Mouse (Mus musculus): Measurements from ENCODE around the gene Sostdc1. TPM values are rescaled to one million over a fixed set of nuclear protein-coding genes. Genes with fewer than 3 reads are reported as not detected.

Sostdc1 gene
- polyA plus RNA-seq, 1 experiment from 2014 or later = 0.18 TPM

- ATAC-seq (ENCODE audit: low read depth) = no peak
- no peaks in the 10 kb centered on the region for H3K27me3 ChIP-seq (ENCODE audit: control insufficient read depth, insufficient read depth, low read depth, low read length)
- no peak overlapping the region for H3K9ac ChIP-seq (ENCODE audit: low read depth, low read length)
- 60% methylated on average over 4 of the region's 4 CpGs for whole genome bisulfite sequencing (ENCODE audit: insufficient replicate concordance)
- H3K4me2 ChIP-seq (ENCODE audit: low read depth, low read length) = no peak overlapping the region
- no peaks in the 10 kb centered on the region for H3K36me3 ChIP-seq (ENCODE audit: control insufficient read depth, insufficient read depth)
- no peak overlapping the region for H3K27ac ChIP-seq (ENCODE audit: low read length)
- H3K4me1 ChIP-seq (ENCODE audit: control insufficient read depth, low read depth, low read length) = no peaks in the 10 kb centered on the region
- H3K9me3 ChIP-seq (replicated peaks; ENCODE audit: control insufficient read depth, low read length) = no peaks in the 10 kb centered on the region
- no peak overlapping the region for H3K4me3 ChIP-seq (ENCODE audit: low read depth, low read length)
Measured at GRCm38 (mm10) chr12:36344131-36344530, 30.2 kb downstream of the Sostdc1 start.

GRCm38 (mm10) chr12:36360064-36360463 lies 46.1 kb downstream of the Sostdc1 start:
- no peaks in the 10 kb centered on the region for H3K36me3 ChIP-seq (ENCODE audit: control insufficient read depth, insufficient read depth)
- no peak overlapping the region for H3K4me3 ChIP-seq (ENCODE audit: low read depth, low read length)
- H3K4me1 ChIP-seq (ENCODE audit: control insufficient read depth, low read depth, low read length) = no peaks in the 10 kb centered on the region
- no peaks in the 10 kb centered on the region for H3K27me3 ChIP-seq (ENCODE audit: control insufficient read depth, insufficient read depth, low read depth, low read length)
- ATAC-seq (ENCODE audit: low read depth) = no peak
- H3K9ac ChIP-seq (ENCODE audit: low read depth, low read length) = no peak overlapping the region
- WGBS (ENCODE audit: insufficient replicate concordance) = 72% methylated on average over 3 of the region's 3 CpGs
- no peak overlapping the region for H3K27ac ChIP-seq (ENCODE audit: low read length)
- no peaks in the 10 kb centered on the region for H3K9me3 ChIP-seq (replicated peaks; ENCODE audit: control insufficient read depth, low read length)
- no peak overlapping the region for H3K4me2 ChIP-seq (ENCODE audit: low read depth, low read length)

GRCm38 (mm10) chr12:36360693-36361092 lies 46.8 kb downstream of the Sostdc1 start:
- H3K9ac ChIP-seq (ENCODE audit: low read depth, low read length) = no peak overlapping the region

GRCm38 (mm10) chr12:36364013-36364412 lies 50.1 kb downstream of the Sostdc1 start:
- no peaks in the 10 kb centered on the region for H3K36me3 ChIP-seq (ENCODE audit: control insufficient read depth, insufficient read depth)
- 70% methylated on average over 4 of the region's 4 CpGs for WGBS (ENCODE audit: insufficient replicate concordance)
- no peaks in the 10 kb centered on the region for H3K4me1 ChIP-seq (ENCODE audit: control insufficient read depth, low read depth, low read length)
- H3K9me3 ChIP-seq (replicated peaks; ENCODE audit: control insufficient read depth, low read length) = no peaks in the 10 kb centered on the region
- H3K27ac ChIP-seq (ENCODE audit: low read length) = no peak overlapping the region
- H3K27me3 ChIP-seq (ENCODE audit: control insufficient read depth, insufficient read depth, low read depth, low read length) = no peaks in the 10 kb centered on the region
- H3K9ac ChIP-seq (ENCODE audit: low read depth, low read length) = no peak overlapping the region
- no peak overlapping the region for H3K4me3 ChIP-seq (ENCODE audit: low read depth, low read length)
- ATAC-seq (ENCODE audit: low read depth) = no peak
- H3K4me2 ChIP-seq (ENCODE audit: low read depth, low read length) = no peak overlapping the region

More at GRCm38 (mm10) chr12:36360693-36361092, 46.8 kb downstream of the Sostdc1 start:
- Histone ChIP-seq H3K9me3 (replicated peaks; ENCODE audit: control insufficient read depth, low read length) (no peaks in the 10 kb centered on the region), H3K27me3 (ENCODE audit: control insufficient read depth, insufficient read depth, low read depth, low read length) (no peaks in the 10 kb centered on the region), H3K27ac (ENCODE audit: low read length) (no peak overlapping the region), H3K4me1 (ENCODE audit: control insufficient read depth, low read depth, low read length) (no peaks in the 10 kb centered on the region), H3K4me3 (ENCODE audit: low read depth, low read length) (no peak overlapping the region), H3K4me2 (ENCODE audit: low read depth, low read length) (no peak overlapping the region), H3K36me3 (ENCODE audit: control insufficient read depth, insufficient read depth) (no peaks in the 10 kb centered on the region)
- 36% methylated on average over 5 of the region's 5 CpGs for WGBS (ENCODE audit: insufficient replicate concordance)
- no peak for ATAC-seq (ENCODE audit: low read depth)

Other genes with a start within 250 kb of the Sostdc1 start
- gene Ankmy2, start 157.0 kb upstream of the Sostdc1 start, polyA plus RNA-seq (2015; fragmentation: Nextera tagmentation; extraction: Ambion mirVana) = 6.9 TPM in 2 replicates
- 33.2 and 34.1 TPM in 2 replicates for gene Bzw2, start 156.1 kb upstream of the Sostdc1 start, polyA plus RNA-seq (2015; fragmentation: Nextera tagmentation; extraction: Ambion mirVana)
- not detected in 2 replicates for gene Lrrc72, start 60.7 kb upstream of the Sostdc1 start, polyA plus RNA-seq (2015; fragmentation: Nextera tagmentation; extraction: Ambion mirVana)
- 1.7 and 1.8 TPM in 2 replicates for gene Ispd, start 67.3 kb downstream of the Sostdc1 start, polyA plus RNA-seq (2015; fragmentation: Nextera tagmentation; extraction: Ambion mirVana)
- 0.20 and 0.34 TPM in 2 replicates for gene D630036H23Rik, start 68.0 kb downstream of the Sostdc1 start, polyA plus RNA-seq (2015; fragmentation: Nextera tagmentation; extraction: Ambion mirVana)